ENCODE assay signal across 7 mouse cellular contexts in the genomic region with DNA sequence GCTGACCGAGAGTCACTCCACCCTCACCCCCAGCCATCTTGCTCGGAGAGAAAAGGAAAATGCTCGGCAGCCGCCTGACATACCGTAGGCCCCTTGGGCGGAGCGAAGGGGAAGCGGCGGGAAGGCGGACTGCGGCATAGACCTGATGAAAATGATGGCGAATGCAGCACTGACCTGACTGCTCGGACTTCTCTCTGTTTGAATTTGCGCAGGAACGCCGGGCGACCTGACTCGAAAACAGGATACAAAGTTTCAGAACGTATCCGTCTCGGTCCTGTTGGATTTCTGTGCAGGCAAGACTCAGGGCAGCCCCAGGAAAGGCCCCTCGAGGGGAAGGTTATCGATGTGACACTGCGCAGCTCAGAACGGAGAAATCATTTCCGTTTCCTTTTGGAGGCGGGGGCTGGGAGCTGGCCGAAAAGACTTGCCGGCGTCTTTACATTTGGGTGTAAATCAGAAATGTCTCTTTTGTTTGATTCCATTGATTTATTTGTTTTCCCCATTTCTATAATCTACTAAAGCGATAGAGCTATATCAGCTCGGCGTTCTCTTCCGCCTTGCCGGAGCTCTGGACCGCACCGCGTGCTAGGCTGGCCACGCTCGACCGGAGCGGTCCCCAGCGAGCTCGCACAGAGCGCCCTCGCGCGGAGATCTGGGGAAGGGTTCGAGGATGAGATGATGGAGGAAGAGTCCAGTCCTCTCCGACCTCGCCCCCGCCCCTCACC. TPM values are rescaled to one million over a fixed set of nuclear protein-coding genes. Genes with fewer than 3 reads are reported as not detected.
A peak's percentile ranks its signal among the peaks of the same experiment; 100 is the strongest.
DNase-seq lines count a peak whose midpoint lies in the region; ATAC-seq and TF ChIP-seq lines count a peak whose summit lies in the region.

A gene (minus strand): TSS at position 266 of the 725 bp plus-strand sequence.

- H3K9ac ChIP-seq in embryonic facial prominence, embryonic 13.5 days, result peak within 1 kb of the TSS; percentile 88
- H3K9ac ChIP-seq in heart, adult 2 months (ENCODE audit: low read depth, low read length), result peak within 1 kb of the TSS; percentile 95
- peak within 1 kb of the TSS; percentile 84 for H3K9ac ChIP-seq in limb, embryonic 13.5 days
- H3K9ac ChIP-seq in midbrain, embryonic 16.5 days (ENCODE audit: low read depth, low read length), result peak within 1 kb of the TSS; percentile 81

- intact Hi-C loops in heart, adult 2 months (cut with DNase I), result loop anchor here (1.0 to 2.0 kb wide), 3 partner anchors 14 to 34 kb away; a partner anchor contains a TSS

- no peaks in the 10 kb centered on the region for H3K79me2 ChIP-seq in heart, adult 2 months (replicated peaks; ENCODE audit: control insufficient read depth, insufficient read depth, low read length)

- peak; percentile 92 for TF ChIP-seq CTCF in heart, adult 2 months (IDR thresholded peaks at IDR 0.05)

- H3K27ac ChIP-seq in embryonic facial prominence, embryonic 13.5 days, result peak within 1 kb of the TSS; percentile 80
- peak within 1 kb of the TSS; percentile 99 for H3K27ac ChIP-seq in heart, adult 2 months
- peak within 1 kb of the TSS; percentile 52; the same call in 1 of the 2 replicates for H3K27ac ChIP-seq in limb, embryonic 13.5 days
- H3K27ac ChIP-seq in midbrain, embryonic 16.5 days (ENCODE audit: low read length), result peak within 1 kb of the TSS; percentile 88

- under 1% methylated on average over 52 of the region's 52 CpGs for WGBS in embryonic facial prominence, embryonic 13.5 days
- under 1% methylated on average over 52 of the region's 52 CpGs for WGBS in heart, adult 2 months
- under 1% methylated on average over 52 of the region's 52 CpGs for whole genome bisulfite sequencing in limb, embryonic 13.5 days
- WGBS in midbrain, embryonic 16.5 days, result 0% methylated on average over 52 of the region's 52 CpGs

- TF ChIP-seq POLR2A in heart, adult 2 months (IDR thresholded peaks at IDR 0.05; ENCODE audit: insufficient read depth, low read depth, low read length), result peak; percentile 58

- peaks cover 20% of the 10 kb centered on the region for H3K36me3 ChIP-seq in embryonic facial prominence, embryonic 13.5 days
- no peaks in the 10 kb centered on the region for H3K36me3 ChIP-seq in heart, adult 2 months (ENCODE audit: control insufficient read depth, insufficient read depth, low read length)
- peaks cover 25% of the 10 kb centered on the region for H3K36me3 ChIP-seq in limb, embryonic 13.5 days
- H3K36me3 ChIP-seq in midbrain, embryonic 16.5 days (ENCODE audit: control insufficient read depth, insufficient read depth, low read length), result 0 out of 2 replicates have a peak, but pooled peaks cover 5% of the 10 kb centered on the region

- peak within 1 kb of the TSS; percentile 75 for H3K4me3 ChIP-seq in embryonic facial prominence, embryonic 13.5 days
- peak within 1 kb of the TSS; percentile 79 for H3K4me3 ChIP-seq in heart, adult 2 months
- H3K4me3 ChIP-seq in limb, embryonic 13.5 days, result peak within 1 kb of the TSS; percentile 75
- peak within 1 kb of the TSS; percentile 77 for H3K4me3 ChIP-seq in midbrain, embryonic 16.5 days (ENCODE audit: low read depth, low read length)

- 0 out of 2 replicates have a peak, but pooled peaks have one; percentile 9 for TF ChIP-seq EP300 in heart, adult 2 months (IDR thresholded peaks at IDR 0.05; ENCODE audit: insufficient read depth, low read depth, low read length)

- no peaks in the 10 kb centered on the region for H3K9me3 ChIP-seq in embryonic facial prominence, embryonic 13.5 days
- H3K9me3 ChIP-seq in limb, embryonic 13.5 days, result no peaks in the 10 kb centered on the region
- H3K9me3 ChIP-seq in midbrain, embryonic 16.5 days (replicated peaks; ENCODE audit: control insufficient read depth, low read length, poor library complexity, severe bottlenecking), result no peaks in the 10 kb centered on the region

- peak; percentile 84 to 90 for DNase-seq in adrenal gland, postnatal 36 days
- peak; percentile 86 to 91 for DNase-seq in heart, adult 2 months
- DNase-seq in kidney, adult 8-10 months, result peak; percentile 80 to 84
- peak; percentile 87 to 89 for DNase-seq in spleen, postnatal 10 days (ENCODE audit: low spot score in 2 of 2)

- no peaks in the 10 kb centered on the region for H3K4me1 ChIP-seq in embryonic facial prominence, embryonic 13.5 days
- no peaks in the 10 kb centered on the region for H3K4me1 ChIP-seq in heart, adult 2 months (ENCODE audit: control insufficient read depth, insufficient read depth, low read length)
- peaks cover 4% of the 10 kb centered on the region; the same call in 1 of the 2 replicates for H3K4me1 ChIP-seq in limb, embryonic 13.5 days
- peaks cover 6% of the 10 kb centered on the region; the same call in 1 of the 2 replicates for H3K4me1 ChIP-seq in midbrain, embryonic 16.5 days (ENCODE audit: control insufficient read depth, insufficient read depth, low read length)

- peak within 1 kb of the TSS; percentile 66 for H3K4me2 ChIP-seq in embryonic facial prominence, embryonic 13.5 days
- H3K4me2 ChIP-seq in limb, embryonic 13.5 days (replicated peaks), result peak within 1 kb of the TSS; percentile 69
- H3K4me2 ChIP-seq in midbrain, embryonic 16.5 days (ENCODE audit: low read length), result peak within 1 kb of the TSS; percentile 74

- H3K27me3 ChIP-seq in embryonic facial prominence, embryonic 13.5 days, result no peaks in the 10 kb centered on the region
- no peaks in the 10 kb centered on the region for H3K27me3 ChIP-seq in heart, adult 2 months (ENCODE audit: control insufficient read depth, insufficient read depth, low read length)
- no peaks in the 10 kb centered on the region for H3K27me3 ChIP-seq in limb, embryonic 13.5 days
- H3K27me3 ChIP-seq in midbrain, embryonic 16.5 days (ENCODE audit: control insufficient read depth, insufficient read depth, low read depth, low read length), result no peaks in the 10 kb centered on the region

- peak; percentile 93 for ATAC-seq in embryonic facial prominence, embryonic 13.5 days (ENCODE audit: insufficient number of reproducible peaks, insufficient read depth, low FRiP score, low TSS enrichment, low read depth)
- peak; percentile 95 for ATAC-seq in limb, embryonic 13.5 days (ENCODE audit: low FRiP score, low read depth)
- peak; percentile 96 for ATAC-seq in midbrain, embryonic 16.5 days

RNA-seq across cellular contexts. Expression of the gene that starts here (rescaled TPM):
- total RNA-seq in adrenal gland, postnatal 36 days (2021), result 100 to 1,000 TPM; 154 to 213 TPM
- polyA plus RNA-seq in embryonic facial prominence, embryonic 13.5 days (2015; fragmentation: Nextera tagmentation; extraction: Ambion mirVana), result 81.1 and 82.7 TPM in 2 replicates
- total RNA-seq in heart, adult 2 months (2021), result 100 to 1,000 TPM; 102 to 153 TPM
- polyA plus RNA-seq in heart, adult 2 months (2012; rRNA removed), result 32.1 and 112 TPM in 2 replicates
- 72.5 and 82.2 TPM in 2 replicates for polyA plus RNA-seq in limb, embryonic 13.5 days (2015; fragmentation: Nextera tagmentation; extraction: Ambion mirVana)
- polyA plus RNA-seq in midbrain, embryonic 16.5 days (2015; fragmentation: Nextera tagmentation; extraction: Ambion mirVana), result 88.3 and 93.3 TPM in 2 replicates

Comparison
In these comparisons a context has a peak if more than half of its experiments do, and no peak if none do; other contexts are left out.
1. Peak in every context shown above with its lines: DNase-seq, ATAC-seq, H3K4me3 ChIP-seq and H3K27ac ChIP-seq.